Mouse (Mus musculus) G1E (cell line): Measurements from ENCODE around the gene Jak1.

Experiments used
- CTCF ChIP-seq: IDR thresholded peaks from 2 replicates; pipeline ENCODE4 v1.5.1; 2012; ENCODE audit warnings: low read depth, low read length, inconsistent platforms, mixed read lengths
- GATA1 ChIP-seq: IDR thresholded peaks from 2 replicates; pipeline ENCODE4 v1.6.1; 2012; ENCODE audit warnings: borderline replicate concordance, low read length, inconsistent platforms, mixed read lengths
- TAL1 ChIP-seq: conservative IDR thresholded peaks from 2 replicates; pipeline ENCODE4 v1.6.1; 2012; ENCODE audit warnings: low read depth, low read length, inconsistent platforms, mixed read lengths

DNA sequence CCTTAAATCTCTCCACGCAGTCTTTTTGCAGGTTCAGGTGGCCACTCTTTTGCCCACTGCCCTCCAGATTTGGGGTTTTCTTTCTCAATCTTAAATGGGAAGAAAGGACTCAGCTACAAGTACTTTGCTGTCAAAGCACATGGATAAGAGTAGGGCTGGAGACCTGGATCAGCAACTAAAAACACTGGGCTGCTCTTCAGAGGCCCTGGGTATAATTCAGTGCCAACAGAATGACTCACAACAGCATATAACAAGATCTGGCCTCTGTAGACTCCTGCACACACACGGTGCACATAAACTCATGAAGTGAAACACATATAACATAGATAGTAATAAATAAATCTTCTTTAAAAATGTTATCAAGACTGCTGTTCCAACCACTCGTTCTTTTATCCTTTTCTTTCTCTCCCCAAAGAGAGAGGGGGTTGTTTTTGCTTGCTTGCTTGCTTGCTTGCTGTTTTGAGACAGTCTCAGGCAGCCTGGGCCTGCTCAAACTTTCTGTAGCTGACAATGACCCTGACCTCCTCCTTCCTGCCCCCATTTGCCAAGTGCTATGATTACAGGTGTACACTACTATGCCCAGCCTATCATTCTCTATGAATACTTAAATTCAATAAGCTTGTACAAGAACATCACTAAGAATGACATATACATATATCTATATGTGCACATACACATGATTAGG, 8.4 kb downstream of the Jak1 start:
- TF ChIP-seq CTCF (no peak), GATA1 (no peak), TAL1 (no peak)
